Mouse (Mus musculus): ENCODE measurements around the gene Cfap70.

The Cfap70 gene

DNA sequence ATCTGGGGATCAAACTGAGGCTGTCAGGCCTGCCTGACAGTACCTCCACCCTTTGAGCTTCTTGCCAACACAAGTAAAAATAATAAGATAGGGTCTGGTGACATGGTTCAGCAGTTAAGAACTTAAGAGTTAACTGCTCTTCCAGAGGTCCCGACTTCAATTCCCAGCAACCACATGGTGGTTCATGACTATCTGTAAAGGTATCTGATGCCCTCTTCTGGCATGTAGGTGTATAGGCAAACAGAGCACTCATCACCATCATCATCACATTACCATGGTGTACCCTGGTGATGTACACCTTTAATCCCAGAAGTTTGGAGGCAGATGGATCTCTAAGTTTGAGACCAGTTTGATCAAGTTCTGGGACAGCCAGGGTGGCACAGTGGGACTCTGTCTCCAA lies 23.4 kb downstream of the Cfap70 start:
- in situ Hi-C loops (cut with MboI; ENCODE audit: low sequenced_read_pairs), result no loop called here

DNA sequence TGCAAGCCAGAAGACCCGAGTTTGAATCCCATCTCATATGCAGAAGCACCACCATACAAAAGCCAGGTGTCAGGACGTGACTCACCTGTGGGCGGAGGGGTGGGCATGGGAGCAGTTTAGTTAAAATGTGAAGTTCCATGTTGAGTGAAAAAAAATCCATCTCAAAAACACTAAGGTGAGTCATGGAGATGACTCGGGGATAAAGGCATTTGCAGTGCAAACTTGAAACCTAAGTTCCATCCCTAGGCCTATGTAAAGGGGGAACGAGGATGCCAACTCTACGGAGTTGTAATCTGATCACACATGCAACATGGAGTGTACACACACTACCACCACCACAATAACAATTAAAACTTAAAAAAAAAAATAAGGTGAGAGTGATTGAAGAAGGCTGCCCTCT lies 29.0 kb downstream of the Cfap70 start:
- in situ Hi-C loops (cut with MboI; ENCODE audit: low sequenced_read_pairs), result no loop called here

DNA sequence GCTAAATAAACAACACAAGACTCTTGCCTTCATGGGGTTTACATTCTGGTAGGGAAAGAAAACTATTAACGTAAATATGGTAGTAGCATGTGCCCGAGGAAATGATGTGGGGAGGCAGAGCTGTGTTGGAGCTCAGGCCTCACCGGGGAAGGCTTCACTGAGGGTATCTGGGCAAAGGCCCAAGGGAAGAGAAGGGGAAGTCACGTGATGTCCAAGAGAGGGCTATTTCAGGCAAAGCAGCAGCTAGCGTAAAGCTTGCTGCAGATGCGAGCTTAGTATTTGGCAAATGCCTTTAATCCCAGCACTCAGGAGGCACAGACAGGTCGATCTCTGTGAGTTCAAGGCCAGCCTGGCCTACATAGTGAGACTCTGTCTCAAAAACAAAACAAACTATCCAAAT lies 29.8 kb downstream of the Cfap70 start:
- in situ Hi-C loops (cut with MboI; ENCODE audit: low sequenced_read_pairs), result no loop called here

DNA sequence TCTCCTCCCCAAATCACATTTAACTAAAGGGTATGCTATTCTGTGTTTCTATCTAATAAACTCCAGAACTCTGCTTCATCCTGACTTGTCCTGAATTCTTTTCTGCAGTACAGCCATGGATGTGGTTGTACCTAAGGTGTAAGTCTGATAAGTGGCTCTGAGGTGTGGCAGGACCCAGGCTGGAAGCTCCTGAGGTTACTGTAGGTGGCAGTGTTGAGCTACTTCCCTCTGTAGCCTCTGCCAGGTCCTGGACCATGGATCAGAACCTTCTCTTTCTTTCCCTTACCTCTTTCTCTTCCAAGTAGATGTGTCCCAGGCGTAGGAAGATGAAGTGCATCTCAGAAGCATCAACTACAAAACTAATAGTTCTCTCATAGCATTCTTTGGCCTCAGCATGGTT lies 52.0 kb downstream of the Cfap70 start:
- in situ Hi-C loops (cut with MboI; ENCODE audit: low sequenced_read_pairs), result no loop called here

DNA sequence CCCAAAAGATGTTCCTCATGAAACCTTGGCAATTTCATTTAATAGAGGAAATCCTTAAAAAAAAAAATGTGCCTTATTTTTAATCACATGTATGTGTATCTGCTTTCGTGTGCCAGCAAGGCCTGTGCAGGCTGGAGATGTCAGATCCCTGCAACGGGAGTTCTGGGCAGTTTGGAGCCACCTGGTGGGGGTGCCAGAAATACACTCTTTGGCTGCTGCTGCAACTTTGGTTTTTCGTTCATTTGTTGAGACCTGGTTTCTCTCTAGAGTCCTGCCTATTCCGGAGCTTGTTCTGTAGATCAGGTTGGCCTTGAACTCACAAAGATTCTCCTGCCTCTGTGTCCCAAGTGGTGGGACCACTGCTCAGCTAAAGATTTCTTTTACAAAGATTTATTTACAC lies 53.2 kb downstream of the Cfap70 start:
- in situ Hi-C loops (cut with MboI; ENCODE audit: low sequenced_read_pairs), result no loop called here

DNA sequence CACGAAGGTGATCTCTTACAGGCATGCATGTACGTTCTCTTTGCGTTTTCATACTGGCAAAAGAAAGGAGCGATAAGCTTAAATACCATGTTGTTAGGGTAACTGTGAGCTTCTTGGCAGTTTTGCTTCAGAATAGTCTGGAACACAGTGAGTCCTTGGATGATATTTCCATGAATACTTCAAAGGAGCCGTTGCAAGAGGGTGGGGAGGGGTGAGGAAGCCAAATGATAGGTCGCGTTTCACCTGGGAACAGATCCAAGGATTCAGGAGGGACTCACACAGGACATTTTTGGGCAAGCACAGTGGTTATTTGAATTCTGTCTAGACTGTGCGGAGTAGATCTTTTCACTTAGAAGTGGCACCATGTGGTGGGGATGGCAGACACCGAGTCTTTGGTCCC lies 54.8 kb downstream of the Cfap70 start:
- in situ Hi-C loops (cut with MboI; ENCODE audit: low sequenced_read_pairs), result no loop called here

DNA sequence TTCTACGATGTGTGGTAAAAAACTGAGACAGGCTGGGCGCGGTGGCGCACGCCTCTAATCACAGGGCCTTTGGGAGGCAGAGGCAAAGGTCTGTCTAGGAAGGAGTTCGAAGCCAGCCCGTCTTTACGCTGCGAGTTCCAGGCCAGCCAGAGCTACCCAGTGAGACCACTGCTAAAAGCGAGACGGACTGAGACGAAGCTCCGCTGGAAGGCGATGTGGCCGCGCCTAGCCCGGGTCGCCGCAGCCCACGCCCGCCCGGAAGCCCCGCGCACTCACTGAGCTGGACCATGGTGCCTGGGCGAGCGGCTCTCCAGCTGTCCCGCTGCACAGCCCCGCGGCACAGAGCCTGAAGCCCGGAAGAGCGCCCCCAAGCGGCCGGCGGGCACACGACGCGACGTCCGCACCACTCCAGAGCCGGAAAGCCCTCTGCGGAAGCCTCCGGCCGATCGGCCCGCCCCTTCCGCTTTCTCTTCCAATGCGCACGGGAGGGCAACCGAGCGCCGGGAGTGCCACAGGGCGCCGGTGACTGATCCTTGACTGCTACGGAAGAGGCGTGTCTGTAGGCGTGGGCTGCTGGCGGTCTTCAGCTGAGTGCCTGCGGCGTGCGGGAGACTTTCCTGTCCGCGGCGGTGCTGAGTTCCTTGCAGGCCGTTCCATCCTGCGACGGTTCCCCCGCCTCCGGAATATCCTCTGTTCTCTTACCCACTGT lies 58.7 kb downstream of the Cfap70 start, which contains the start of gene Mrps16:
Mrps16 (minus strand) TSS at position 430 of the 709 bp plus-strand sequence.
- in situ Hi-C loops (cut with MboI; ENCODE audit: low sequenced_read_pairs), result no loop called here

DNA sequence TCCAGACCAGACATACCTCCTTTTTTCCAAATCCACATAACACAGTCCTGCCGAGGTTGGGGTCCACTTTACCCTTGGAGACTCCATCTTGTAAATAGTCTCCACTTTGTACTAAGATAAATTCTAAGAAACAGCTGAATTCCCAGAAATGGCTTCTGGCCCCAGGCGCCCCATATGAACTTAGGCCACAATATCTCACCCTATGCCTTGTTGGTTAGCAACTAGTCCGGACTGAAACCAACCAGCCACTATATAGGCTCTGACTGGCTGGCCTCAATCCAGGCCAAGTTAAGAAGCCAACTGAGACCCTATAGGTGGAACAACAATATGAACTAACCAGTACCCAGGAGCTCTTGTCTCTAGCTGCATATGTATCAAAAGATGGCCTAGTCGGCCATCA lies 59.7 kb downstream of the Cfap70 start:
- in situ Hi-C loops (cut with MboI; ENCODE audit: low sequenced_read_pairs), result no loop called here

DNA sequence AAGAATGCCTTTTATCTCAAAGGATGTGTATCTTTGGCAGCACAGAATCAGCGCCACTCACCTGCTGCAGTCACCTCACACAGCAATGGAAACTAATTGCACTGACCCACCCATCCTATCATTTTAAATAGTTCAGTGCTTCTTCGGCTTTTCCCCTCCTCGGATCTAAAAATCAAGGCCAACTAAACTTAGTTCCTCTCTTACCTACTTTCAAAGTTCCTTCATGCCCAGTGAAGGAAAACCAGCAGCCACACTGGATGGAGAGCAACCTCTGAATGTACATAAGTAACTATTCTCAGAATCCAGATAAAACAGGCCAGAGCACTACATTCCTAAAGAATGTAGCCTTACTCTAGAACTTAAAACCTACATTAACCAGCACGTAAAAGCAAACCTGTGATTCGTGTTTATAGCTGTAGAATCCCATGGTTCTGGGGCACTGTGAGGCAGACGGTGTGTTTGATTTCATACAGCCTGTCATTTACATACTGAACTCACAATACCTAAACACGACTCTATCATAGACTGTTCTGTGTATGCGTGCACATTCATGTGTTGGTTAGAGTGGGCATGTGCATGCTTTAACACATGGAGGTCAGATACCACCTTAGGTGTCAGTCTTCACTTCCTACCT lies 62.5 kb downstream of the Cfap70 start:
- in situ Hi-C loops (cut with MboI; ENCODE audit: low sequenced_read_pairs), result no loop called here

DNA sequence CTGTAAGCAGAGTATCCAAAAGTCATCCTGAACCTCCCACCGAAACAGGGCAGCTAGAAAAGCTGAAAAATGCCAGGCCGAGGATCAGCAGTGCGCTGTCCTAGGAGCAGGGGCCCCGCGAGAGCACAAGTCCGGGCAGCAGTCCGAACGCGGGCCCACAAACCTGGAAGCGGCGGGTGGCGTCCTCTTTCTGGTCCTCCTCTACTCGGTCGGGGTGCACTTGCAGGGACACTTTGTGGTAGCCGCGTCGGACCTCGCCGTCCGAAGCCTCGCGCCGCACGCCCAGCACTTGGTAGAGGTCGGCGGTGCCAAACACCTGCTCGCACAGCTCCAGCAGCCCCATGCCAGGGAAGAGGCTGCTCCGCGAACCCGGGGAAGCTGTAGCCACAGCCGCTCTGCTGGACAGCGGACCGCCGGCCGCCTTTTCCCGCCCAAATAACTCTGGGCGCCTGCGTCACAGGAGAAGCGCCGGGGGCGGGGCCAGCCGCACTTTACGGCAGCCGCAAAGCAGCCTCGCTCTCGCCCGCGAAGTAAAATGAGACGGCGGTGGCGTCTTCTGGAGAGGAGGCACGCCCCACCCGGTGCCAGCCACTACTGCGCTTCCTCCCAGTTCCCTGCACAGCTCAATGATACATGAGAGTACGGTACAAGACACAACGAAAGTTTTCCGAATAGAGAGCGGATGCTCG lies 63.4 kb downstream of the Cfap70 start, which contains the start of gene Dnajc9:
Dnajc9 (minus strand) TSS at position 470 of the 689 bp plus-strand sequence.
- in situ Hi-C loops (cut with MboI; ENCODE audit: low sequenced_read_pairs), result no loop called here

DNA sequence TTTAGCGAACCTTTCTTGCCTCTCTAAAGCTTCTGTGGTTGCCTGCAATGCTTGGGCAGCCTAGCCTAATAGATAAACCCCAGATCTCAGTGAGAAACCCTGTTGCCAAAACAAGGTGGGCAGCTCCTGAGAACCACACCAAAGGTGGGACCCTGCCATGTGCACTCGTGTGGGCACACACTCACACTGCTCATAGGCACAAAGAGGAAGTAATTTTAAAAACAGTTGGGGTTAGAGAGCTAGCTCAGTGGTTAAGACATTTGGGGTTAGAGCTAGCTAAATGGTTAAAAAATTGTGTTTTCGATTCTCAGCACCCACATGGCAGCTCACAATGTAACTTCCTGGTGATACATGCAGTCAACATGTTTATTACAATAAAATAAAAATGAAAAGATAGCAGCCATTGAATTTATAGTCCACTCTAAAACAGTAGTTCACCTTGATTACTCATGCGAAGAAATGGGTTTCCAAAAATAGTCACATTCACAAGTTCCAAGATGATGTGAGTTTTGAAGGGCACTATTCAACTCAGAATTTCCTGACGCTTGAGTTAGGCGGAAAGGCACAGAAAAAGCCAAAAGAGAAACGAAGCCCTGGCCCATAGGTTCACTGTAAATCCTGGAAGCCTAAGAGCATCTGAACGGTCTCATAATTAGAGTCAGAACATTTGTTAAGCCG lies 72.1 kb downstream of the Cfap70 start:
- in situ Hi-C loops (cut with MboI; ENCODE audit: low sequenced_read_pairs), result no loop called here

DNA sequence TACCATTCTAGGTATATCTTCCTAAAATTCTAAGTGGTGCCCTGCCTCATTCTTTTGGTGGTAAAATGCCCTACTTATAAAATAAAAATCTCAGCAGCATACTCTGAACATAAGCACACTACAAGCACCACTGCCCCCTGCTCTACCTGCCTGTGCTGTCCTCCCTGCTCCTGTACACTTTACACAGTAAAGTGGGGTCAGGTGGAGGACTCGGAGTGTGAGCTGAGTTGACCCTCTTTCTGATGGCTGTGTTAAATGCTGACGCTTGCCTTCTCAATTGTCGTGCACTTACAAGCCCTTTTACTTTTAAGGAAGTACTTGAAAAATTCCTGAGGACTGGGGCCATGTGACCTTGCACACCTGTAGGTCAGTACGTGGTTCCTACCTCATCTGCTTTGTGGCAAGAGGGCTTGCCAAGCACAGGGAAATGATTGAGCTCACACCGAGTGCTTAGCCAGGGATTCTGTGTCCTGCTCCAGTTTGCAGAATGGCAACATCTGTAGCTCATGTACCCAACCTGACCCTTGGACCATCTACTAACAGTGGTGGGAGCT lies 72.9 kb downstream of the Cfap70 start:
- in situ Hi-C loops (cut with MboI; ENCODE audit: low sequenced_read_pairs), result no loop called here

DNA sequence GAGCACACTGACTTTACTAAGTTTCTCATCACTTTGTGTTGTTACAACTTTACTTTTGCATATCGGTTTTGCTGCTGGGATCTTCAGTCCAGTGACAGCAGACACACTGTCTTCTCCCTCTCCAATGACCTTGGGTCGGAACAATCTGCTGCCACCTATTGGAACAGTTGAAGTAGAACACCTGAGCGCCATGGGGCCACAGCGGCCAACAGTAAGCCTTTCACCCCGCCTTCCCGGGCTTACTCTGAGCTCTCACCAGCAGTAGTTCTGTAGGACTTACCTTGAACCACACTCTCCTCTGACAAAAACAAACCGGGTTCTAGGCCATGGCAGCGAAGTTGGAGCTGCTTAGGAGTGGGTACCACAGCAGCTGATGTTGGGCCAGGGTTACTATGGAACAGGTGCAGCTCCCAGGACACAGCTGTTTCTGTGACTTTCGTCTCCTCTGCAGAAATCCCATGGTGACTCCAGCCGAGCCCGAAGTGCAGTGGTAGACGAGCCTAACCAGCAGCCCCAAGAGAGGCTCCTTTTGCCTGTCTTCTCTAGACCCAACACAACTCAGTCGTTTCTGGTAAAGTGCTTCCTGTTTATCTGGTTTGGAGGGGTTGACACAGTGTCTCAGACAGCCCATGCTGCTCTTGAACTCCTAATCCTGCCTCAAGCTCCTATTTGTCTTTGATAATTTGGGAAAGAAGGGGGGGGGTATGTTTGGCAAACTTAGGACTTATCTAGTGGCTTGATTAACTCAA lies 73.5 kb downstream of the Cfap70 start:
- in situ Hi-C loops (cut with MboI; ENCODE audit: low sequenced_read_pairs), result no loop called here

DNA sequence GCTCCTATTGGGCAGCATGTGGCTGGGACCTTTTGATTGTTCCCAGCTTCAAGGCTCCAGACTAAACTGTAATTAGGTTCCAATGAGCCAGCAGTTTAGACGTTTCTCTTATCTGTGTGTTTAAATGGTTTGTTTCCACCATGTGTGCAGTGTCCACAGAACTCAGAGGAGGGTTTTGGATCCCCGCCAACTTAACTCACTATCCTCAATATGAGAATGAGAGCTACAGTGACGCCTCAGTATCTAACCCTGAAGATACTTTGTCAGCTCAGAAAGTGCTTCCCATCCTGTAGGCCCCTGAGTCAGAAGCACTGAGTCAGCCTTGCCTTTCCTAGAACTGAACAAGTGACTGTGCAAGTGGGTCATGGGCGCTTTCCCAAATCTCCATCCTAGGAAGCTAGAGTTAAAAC lies 74.9 kb downstream of the Cfap70 start:
- in situ Hi-C loops (cut with MboI; ENCODE audit: low sequenced_read_pairs), result no loop called here

DNA sequence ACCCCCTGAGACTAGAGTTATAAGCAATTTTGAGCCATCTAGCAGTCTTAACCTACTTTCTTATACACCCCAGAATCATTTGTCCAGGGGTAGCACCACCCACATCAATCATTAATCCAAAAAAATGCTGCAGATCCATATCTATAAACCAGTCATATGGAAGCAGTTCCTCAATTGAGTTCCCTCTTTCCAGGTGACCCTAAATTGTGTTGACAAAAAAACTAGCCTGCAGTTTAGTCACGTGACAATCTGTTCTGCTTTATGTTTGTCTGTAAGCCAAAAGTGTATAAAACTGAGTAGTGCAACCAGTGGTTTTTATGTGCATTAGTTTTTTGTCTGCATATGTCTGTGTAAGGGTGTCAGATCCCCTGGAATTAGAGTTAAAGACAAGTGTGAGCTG lies 80.2 kb downstream of the Cfap70 start:
- in situ Hi-C loops (cut with MboI; ENCODE audit: low sequenced_read_pairs), result no loop called here

DNA sequence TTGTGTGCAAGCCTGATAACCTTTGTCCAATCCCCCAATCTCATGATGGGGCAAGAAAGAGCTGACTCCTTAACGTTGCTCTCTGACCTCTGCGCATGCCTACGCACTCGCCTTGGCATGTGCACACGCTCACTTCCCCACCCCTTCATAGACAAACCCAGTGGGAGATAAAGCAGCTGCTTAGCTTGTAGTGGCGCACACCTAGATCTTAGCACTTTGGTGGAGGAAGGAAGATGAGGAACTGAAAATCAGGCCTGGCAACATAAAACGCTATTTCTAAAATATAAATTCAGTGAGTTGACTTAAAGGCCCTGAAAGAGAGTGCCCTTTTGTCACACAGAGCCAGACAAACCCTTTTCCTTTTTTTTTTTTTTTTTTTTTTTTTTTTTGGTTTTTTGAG lies 81.2 kb downstream of the Cfap70 start:
- in situ Hi-C loops (cut with MboI; ENCODE audit: low sequenced_read_pairs), result no loop called here

DNA sequence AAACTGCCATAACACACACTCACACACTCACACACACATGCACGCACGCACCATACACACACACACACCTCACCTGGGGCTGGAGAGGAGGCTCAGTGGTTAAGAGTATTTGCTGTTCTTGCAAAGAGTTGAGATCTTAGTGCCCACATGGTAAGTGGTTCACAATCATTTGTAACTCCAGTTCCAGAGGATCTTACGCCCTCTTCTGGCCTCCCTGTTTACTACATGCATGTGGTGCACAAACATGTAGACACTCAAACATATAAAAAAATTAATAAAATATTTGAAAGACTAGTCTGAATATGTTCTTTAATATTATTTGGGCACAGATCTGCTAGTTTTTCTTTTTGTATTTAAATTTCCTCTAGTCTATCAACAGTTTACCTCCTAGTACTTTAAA lies 83.8 kb downstream of the Cfap70 start:
- in situ Hi-C loops (cut with MboI; ENCODE audit: low sequenced_read_pairs), result loop anchor here (5.0 kb wide), 1 partner anchor 51 kb away; no protein-coding TSS in a partner anchor

DNA sequence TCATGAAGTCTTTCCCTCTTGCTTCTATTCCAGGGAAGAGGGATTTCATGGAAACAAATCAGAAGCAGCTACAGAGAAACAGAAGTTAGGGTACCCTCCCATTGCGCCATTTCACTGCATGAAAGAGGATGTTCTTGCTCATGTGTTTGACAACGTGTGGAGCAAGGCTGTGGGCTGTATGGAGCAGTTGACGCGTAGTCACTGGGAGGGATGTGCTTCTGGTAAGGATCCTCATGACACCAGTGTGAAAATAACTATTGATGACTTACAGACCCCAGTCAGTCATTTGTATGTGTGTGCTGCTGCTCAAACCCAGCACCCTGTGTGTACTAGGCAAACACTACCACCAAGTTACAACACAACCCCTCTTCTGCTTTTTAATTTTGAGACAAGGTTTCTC lies 88.8 kb downstream of the Cfap70 start:
- in situ Hi-C loops (cut with MboI; ENCODE audit: low sequenced_read_pairs), result no loop called here

DNA sequence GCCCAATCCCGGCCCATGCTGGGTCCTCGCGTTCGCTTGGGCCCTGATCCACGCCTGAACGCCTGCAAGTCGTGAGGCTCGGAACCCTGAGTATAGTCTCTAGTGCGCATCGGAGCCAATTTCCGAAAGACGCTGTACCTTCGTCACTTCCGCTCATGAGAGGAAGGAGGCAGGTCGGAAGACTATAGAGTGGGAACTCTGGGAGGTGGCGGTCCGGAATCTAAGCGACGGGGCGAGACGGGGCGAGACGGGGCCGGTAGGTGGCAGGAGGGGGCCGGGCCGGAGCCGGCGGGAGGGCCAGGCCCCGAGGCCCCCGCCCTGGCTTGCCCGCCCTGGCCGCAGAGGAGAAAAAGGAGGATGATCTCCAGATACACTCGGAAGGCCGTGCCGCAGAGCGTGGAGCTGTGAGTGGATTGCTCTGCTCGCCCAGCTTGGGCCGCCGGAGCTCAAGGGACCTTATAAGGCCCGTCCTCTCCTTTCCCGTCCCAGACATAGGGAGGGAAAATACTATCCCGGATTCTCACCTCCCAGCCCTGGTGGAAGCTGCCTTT lies 104.0 kb downstream of the Cfap70 start, which contains the start of the genes Ecd and Fam149b:
Ecd (minus strand) TSS at position 131 of the 551 bp plus-strand sequence.
Fam149b (plus strand) TSS at position 172 of the 551 bp plus-strand sequence.
- in situ Hi-C loops (cut with MboI; ENCODE audit: low sequenced_read_pairs), result no loop called here

DNA sequence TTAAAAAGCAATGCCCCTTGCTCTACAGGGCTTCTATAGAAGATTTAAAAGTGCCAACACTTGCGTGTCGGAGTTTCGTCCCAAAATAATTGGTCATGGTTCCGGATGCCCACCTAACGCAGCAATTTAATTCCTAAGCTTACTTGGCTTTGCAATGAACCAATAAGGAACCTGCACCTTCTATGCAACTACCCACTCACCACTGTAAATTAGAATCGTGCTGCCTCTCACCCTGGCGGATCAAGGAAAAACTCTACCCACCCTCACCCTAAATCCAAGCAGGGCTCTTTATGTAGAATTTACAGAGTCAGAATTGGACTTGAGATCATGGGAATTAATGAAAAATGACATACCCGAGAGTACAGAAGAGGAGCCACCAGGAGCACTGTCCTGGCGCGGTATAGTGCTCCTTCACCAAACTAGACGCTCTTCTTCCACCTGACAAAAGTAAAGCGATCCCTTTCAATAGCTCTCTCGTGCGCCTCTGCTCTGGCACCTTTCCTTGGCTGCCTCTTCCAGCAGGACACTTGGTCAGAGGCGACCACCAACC lies 104.5 kb downstream of the Cfap70 start:
- in situ Hi-C loops (cut with MboI; ENCODE audit: low sequenced_read_pairs), result no loop called here
